Mouse (Mus musculus) embryonic facial prominence, embryonic 11.5 days (tissue): ENCODE measurements around the gene Wfdc2. TPM values are rescaled to one million over a fixed set of nuclear protein-coding genes. Genes with fewer than 3 reads are reported as not detected.

Source experiments
- ATAC-seq: fragments of 200-750 bp; cut with Nextera tagmentation; replicated peaks from 2 replicates; pipeline ENCODE4 v1.8.0; 2017; ENCODE audit warnings: low read depth; ENCODE audit not compliant: insufficient number of reproducible peaks, low FRiP score, low TSS enrichment
- DNase-seq: peaks from one replicate; pipeline ENCODE4 v3.0.0-alpha.2; 2015; ENCODE audit warnings: low spot score
- H3K27ac ChIP-seq: fragments of 300-500 bp; sonication (generic); replicated peaks from 2 replicates; pipeline ENCODE4 v1.5.1; 2014; ENCODE audit warnings: mild to moderate bottlenecking, low read depth, low read length, control low read depth
- H3K27me3 ChIP-seq: fragments of 300-500 bp; sonication (generic); 2 replicates; pipeline ENCODE4 v1.6.1; 2014; ENCODE audit warnings: mild to moderate bottlenecking, low read length, moderate library complexity, mixed read lengths; ENCODE audit not compliant: control insufficient read depth, insufficient read depth
- H3K36me3 ChIP-seq: fragments of 300-500 bp; sonication (generic); replicated peaks from 2 replicates; pipeline ENCODE4 v1.6.1; 2014; ENCODE audit warnings: low read depth, mild to moderate bottlenecking, low read length, moderate library complexity, mixed read lengths; ENCODE audit not compliant: control insufficient read depth, insufficient read depth
- H3K4me1 ChIP-seq: fragments of 300-500 bp; sonication (generic); 2 replicates; pipeline ENCODE4 v1.6.1; 2014; ENCODE audit warnings: low read length, mixed read lengths; ENCODE audit not compliant: control insufficient read depth, insufficient read depth
- H3K4me2 ChIP-seq: fragments of 300-500 bp; sonication (generic); 2 replicates; pipeline ENCODE4 v1.6.1; 2014; ENCODE audit warnings: low read depth, mild to moderate bottlenecking, control low read depth, low read length, moderate library complexity
- H3K4me3 ChIP-seq: fragments of 300-500 bp; sonication (generic); 2 replicates; pipeline ENCODE4 v1.5.1; 2014; ENCODE audit warnings: low read depth, low read length, control low read depth
- H3K9ac ChIP-seq: fragments of 300-500 bp; sonication (generic); replicated peaks from 2 replicates; pipeline ENCODE4 v1.6.1; 2014; ENCODE audit warnings: mild to moderate bottlenecking, control low read depth, low read length
- H3K9me3 ChIP-seq: fragments of 300-500 bp; sonication (generic); replicated peaks from 2 replicates; pipeline ENCODE4 v1.6.1; 2016; ENCODE audit warnings: mild to moderate bottlenecking, low read length, inconsistent platforms, mixed read lengths; ENCODE audit not compliant: control insufficient read depth
- whole genome bisulfite sequencing: fragments of 180-500 bp; shearing (Covaris S2); extraction: QIAGEN DNeasy Blood & Tissue Kit; methylation state at CpG from one replicate; pipeline ENCODE4 v1.1.7; 2014; 5-methylcytosine and 5-hydroxymethylcytosine counted together
- polyA plus RNA-seq: library from polyadenylated mRNA; unstranded; fragments of >200 nt; fragmentation: Nextera tagmentation; extraction: Ambion mirVana; gene quantifications from 2 replicates; pipeline ENCODE4 v1.2.1, GENCODE M21; 2014

Wfdc2 gene
- polyA plus RNA-seq, 1 experiment from 2014 or later = 47.1 TPM

- Histone ChIP-seq H3K4me2 (peak overlapping the region; percentile 19; the same call in 1 of the 2 replicates), H3K36me3 (no peaks in the 10 kb centered on the region), H3K27ac (no peak overlapping the region), H3K9me3 (no peaks in the 10 kb centered on the region), H3K4me3 (no peak overlapping the region), H3K9ac (peak overlapping the region; percentile 22), H3K4me1 (peaks cover 2% of the 10 kb centered on the region; the same call in 1 of the 2 replicates), H3K27me3 (no peaks in the 10 kb centered on the region)
- no peak for ATAC-seq
- WGBS = 17% methylated on average over 10 of the region's 10 CpGs
- DNase-seq = no peak
These were observed 12.0 kb upstream of the Wfdc2 start for GRCm38 (mm10) chr2:164549963-164550894.

- no peak overlapping the region; the same call in 1 of the 2 replicates for H3K9ac ChIP-seq
- H3K4me1 ChIP-seq = peaks cover 2% of the 10 kb centered on the region; the same call in 1 of the 2 replicates
- H3K27ac ChIP-seq = no peak overlapping the region
- no peak overlapping the region for H3K4me2 ChIP-seq
- H3K9me3 ChIP-seq = no peaks in the 10 kb centered on the region
- no peaks in the 10 kb centered on the region for H3K27me3 ChIP-seq
- no peaks in the 10 kb centered on the region for H3K36me3 ChIP-seq
- 62% methylated on average over 2 of the region's 2 CpGs for whole genome bisulfite sequencing
- ATAC-seq (no peak), DNase-seq (no peak)
- no peak overlapping the region for H3K4me3 ChIP-seq
These were observed 11.3 kb upstream of the Wfdc2 start for GRCm38 (mm10) chr2:164550895-164551269.

GRCm38 (mm10) chr2:164551502-164551901 lies 10.7 kb upstream of the Wfdc2 start:
- no peak for DNase-seq
- Histone ChIP-seq H3K9me3 (no peaks in the 10 kb centered on the region), H3K4me1 (peaks cover 2% of the 10 kb centered on the region; the same call in 1 of the 2 replicates), H3K4me2 (no peak overlapping the region), H3K9ac (no peak overlapping the region), H3K4me3 (no peak overlapping the region), H3K36me3 (no peaks in the 10 kb centered on the region), H3K27ac (no peak overlapping the region), H3K27me3 (no peaks in the 10 kb centered on the region)
- ATAC-seq = no peak
- WGBS = 85% methylated on average over 9 of the region's 9 CpGs

GRCm38 (mm10) chr2:164558426-164558825 lies 3.8 kb upstream of the Wfdc2 start:
- no peaks in the 10 kb centered on the region for H3K36me3 ChIP-seq
- ATAC-seq = no peak
- DNase-seq = no peak
- H3K9ac ChIP-seq = no peak overlapping the region
- H3K4me1 ChIP-seq = peaks cover 4% of the 10 kb centered on the region; the same call in 1 of the 2 replicates
- H3K4me3 ChIP-seq = no peak overlapping the region
- H3K9me3 ChIP-seq = no peaks in the 10 kb centered on the region
- 79% methylated on average over 8 of the region's 8 CpGs for WGBS
- H3K4me2 ChIP-seq = no peak overlapping the region
- H3K27me3 ChIP-seq = no peaks in the 10 kb centered on the region
- H3K27ac ChIP-seq = no peak overlapping the region

GRCm38 (mm10) chr2:164558991-164559645 lies 3.1 kb upstream of the Wfdc2 start:
- Histone ChIP-seq H3K4me1 (peaks cover 4% of the 10 kb centered on the region; the same call in 1 of the 2 replicates), H3K9me3 (no peaks in the 10 kb centered on the region), H3K36me3 (no peaks in the 10 kb centered on the region), H3K4me2 (no peak overlapping the region), H3K27ac (no peak overlapping the region), H3K4me3 (no peak overlapping the region), H3K27me3 (no peaks in the 10 kb centered on the region), H3K9ac (no peak overlapping the region)
- DNase-seq (no peak), ATAC-seq (no peak)
- 39% methylated on average over 16 of the region's 16 CpGs for WGBS

GRCm38 (mm10) chr2:164560106-164560505 lies 2.1 kb upstream of the Wfdc2 start:
- 88% methylated on average over 8 of the region's 8 CpGs for WGBS

DNA sequence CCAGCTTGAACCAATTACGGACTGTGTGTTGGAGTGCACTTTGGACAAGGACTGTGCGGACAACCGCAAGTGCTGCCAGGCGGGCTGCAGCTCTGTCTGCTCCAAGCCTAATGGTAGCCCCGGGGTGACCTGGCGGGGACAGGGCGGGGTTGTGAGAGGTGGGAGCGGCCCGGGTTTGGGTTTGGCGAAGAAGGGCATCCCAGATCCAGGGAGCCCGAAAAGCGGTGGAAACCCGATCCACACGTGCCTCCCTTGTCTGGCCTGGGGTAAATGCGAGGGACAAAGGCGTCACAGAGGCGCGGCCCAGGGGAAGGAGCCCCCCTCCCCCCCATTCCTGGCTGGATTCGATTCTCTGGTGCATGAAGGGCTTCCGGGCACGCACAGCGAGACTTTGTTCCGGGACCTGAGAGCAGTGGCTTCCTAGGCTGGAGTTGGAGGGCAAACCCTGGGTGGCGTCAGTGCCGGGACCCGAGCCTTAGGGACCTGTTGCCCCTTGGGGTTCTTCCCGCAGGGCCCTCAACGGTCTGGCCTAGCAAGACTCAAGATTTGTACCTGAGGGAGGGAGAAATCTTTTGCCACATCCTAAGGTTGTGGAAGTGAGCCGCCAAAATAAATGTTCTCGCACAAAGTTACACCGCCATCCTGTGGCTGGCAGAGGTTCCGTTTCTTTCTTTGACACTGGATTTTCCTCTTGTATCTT lies 1.3 kb downstream of the Wfdc2 start:
- Histone ChIP-seq H3K4me3 (peak overlapping the region; percentile 31), H3K27ac (peak overlapping the region; percentile 20; the same call in 1 of the 2 replicates), H3K9ac (peak overlapping the region; percentile 70), H3K9me3 (no peaks in the 10 kb centered on the region), H3K4me2 (peak overlapping the region; percentile 74), H3K27me3 (no peaks in the 10 kb centered on the region), H3K4me1 (peaks cover 4% of the 10 kb centered on the region; the same call in 1 of the 2 replicates), H3K36me3 (no peaks in the 10 kb centered on the region)
- WGBS = under 1% methylated on average over 32 of the region's 32 CpGs
- ATAC-seq (peak; percentile 81), DNase-seq (peak; percentile 80)

More at GRCm38 (mm10) chr2:164560106-164560505, 2.1 kb upstream of the Wfdc2 start:
- Histone ChIP-seq H3K9me3 (no peaks in the 10 kb centered on the region), H3K27me3 (no peaks in the 10 kb centered on the region), H3K9ac (no peak overlapping the region), H3K27ac (no peak overlapping the region), H3K36me3 (no peaks in the 10 kb centered on the region), H3K4me3 (no peak overlapping the region), H3K4me1 (peaks cover 4% of the 10 kb centered on the region; the same call in 1 of the 2 replicates), H3K4me2 (no peak overlapping the region)
- ATAC-seq = no peak
- DNase-seq = no peak
